8 mouse cellular contexts compared by ENCODE assay signal in the genomic region with DNA sequence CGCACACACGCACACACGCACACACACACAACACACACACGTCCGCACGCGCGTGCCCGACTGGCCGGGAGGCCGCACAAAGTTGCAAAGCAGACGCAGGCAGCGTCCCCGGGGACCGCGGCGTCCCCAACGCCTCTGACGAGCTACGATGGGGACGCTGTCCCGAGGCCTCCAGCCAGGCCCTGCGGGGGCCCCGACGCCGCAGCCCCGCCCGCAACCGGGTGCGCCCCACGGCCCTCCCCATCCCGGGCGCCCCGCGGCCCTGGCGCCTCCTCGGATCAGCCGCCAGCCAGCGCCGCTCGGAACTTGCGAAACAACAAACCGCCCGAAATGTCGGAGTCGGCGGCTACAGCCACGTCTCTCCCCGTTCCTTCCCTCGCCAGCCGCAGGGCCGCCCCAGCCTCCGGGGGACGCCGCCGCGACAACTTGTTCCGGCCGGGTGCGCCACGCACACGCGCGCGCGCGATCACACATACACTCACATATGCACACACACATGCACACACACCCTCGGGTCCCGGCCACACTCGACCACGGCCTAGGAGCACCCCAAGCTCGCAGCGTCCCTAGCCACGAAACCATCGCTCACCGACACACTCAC. TPM values are rescaled to one million over a fixed set of nuclear protein-coding genes. Genes with fewer than 3 reads are reported as not detected.
DNase-seq lines count a peak whose midpoint lies in the region; ATAC-seq lines count a peak whose summit lies in the region.

No protein-coding gene starts in this region.

- under 1% methylated on average over 67 of the region's 76 CpGs for WGBS in embryonic facial prominence, embryonic 11.5 days
- under 1% methylated on average over 75 of the region's 76 CpGs for WGBS in heart, embryonic 15.5 days
- WGBS in stomach, embryonic 16.5 days = under 1% methylated on average over 76 of the region's 76 CpGs

- no peak overlapping the region for H3K27ac ChIP-seq in embryonic facial prominence, embryonic 11.5 days (replicated peaks; ENCODE audit: low read depth, low read length)
- H3K27ac ChIP-seq in heart, embryonic 15.5 days = no peak overlapping the region
- H3K27ac ChIP-seq in stomach, embryonic 16.5 days (ENCODE audit: low read length) = no peak overlapping the region

- peaks cover 8% of the 10 kb centered on the region for H3K4me1 ChIP-seq in embryonic facial prominence, embryonic 11.5 days (ENCODE audit: control insufficient read depth, insufficient read depth, low read length)
- peaks cover 24% of the 10 kb centered on the region for H3K4me1 ChIP-seq in heart, embryonic 15.5 days (replicated peaks)
- H3K4me1 ChIP-seq in megakaryocyte, embryonic 14.5 days = peaks cover 34% of the 10 kb centered on the region
- H3K4me1 ChIP-seq in stomach, embryonic 16.5 days (ENCODE audit: control insufficient read depth, insufficient read depth, low read length) = peaks cover 12% of the 10 kb centered on the region

- H3K9me3 ChIP-seq in embryonic facial prominence, embryonic 11.5 days (replicated peaks; ENCODE audit: control insufficient read depth, low read length) = no peaks in the 10 kb centered on the region
- H3K9me3 ChIP-seq in heart, embryonic 15.5 days (replicated peaks) = no peaks in the 10 kb centered on the region
- H3K9me3 ChIP-seq in megakaryocyte, embryonic 14.5 days = no peaks in the 10 kb centered on the region
- no peaks in the 10 kb centered on the region for H3K9me3 ChIP-seq in stomach, embryonic 16.5 days (replicated peaks; ENCODE audit: control insufficient read depth, low read length)

- no peak for ATAC-seq in embryonic facial prominence, embryonic 11.5 days (replicated peaks; ENCODE audit: insufficient number of reproducible peaks, low FRiP score, low TSS enrichment, low read depth)
- no peak for ATAC-seq in heart, embryonic 15.5 days (replicated peaks; ENCODE audit: insufficient number of reproducible peaks, insufficient read depth, low FRiP score, low read depth)
- ATAC-seq in stomach, embryonic 16.5 days (ENCODE audit: insufficient read depth, low FRiP score) = peak; percentile 22

- H3K9ac ChIP-seq in embryonic facial prominence, embryonic 11.5 days (replicated peaks; ENCODE audit: low read length) = peak overlapping the region; percentile 84
- peak overlapping the region; percentile 71 for H3K9ac ChIP-seq in heart, embryonic 15.5 days
- peak overlapping the region; percentile 84 for H3K9ac ChIP-seq in stomach, embryonic 16.5 days (ENCODE audit: low read length)

- DNase-seq in heart, adult 11 months = peak; percentile 92
- no peak for DNase-seq in heart, adult 8-10 months (ENCODE audit: low spot score)
- peak; percentile 55 to 57 for DNase-seq in adrenal gland, adult 18-20 months (ENCODE audit: low spot score in 2 of 2)
- peak; percentile 51 for DNase-seq in embryonic facial prominence, embryonic 11.5 days (ENCODE audit: low spot score)
- peak; percentile 58 for DNase-seq in kidney, postnatal 14 days

- no peaks in the 10 kb centered on the region for H3K36me3 ChIP-seq in embryonic facial prominence, embryonic 11.5 days (replicated peaks; ENCODE audit: control insufficient read depth, insufficient read depth, low read depth, low read length)
- H3K36me3 ChIP-seq in heart, embryonic 15.5 days = no peaks in the 10 kb centered on the region
- no peaks in the 10 kb centered on the region for H3K36me3 ChIP-seq in megakaryocyte, embryonic 14.5 days (replicated peaks; ENCODE audit: low read length)
- H3K36me3 ChIP-seq in stomach, embryonic 16.5 days (ENCODE audit: control insufficient read depth, insufficient read depth, low read length) = no peaks in the 10 kb centered on the region

- peak overlapping the region; percentile 99 for H3K4me2 ChIP-seq in embryonic facial prominence, embryonic 11.5 days (ENCODE audit: low read depth, low read length)
- peak overlapping the region; percentile 100 for H3K4me2 ChIP-seq in heart, embryonic 15.5 days
- peak overlapping the region; percentile 99 for H3K4me2 ChIP-seq in stomach, embryonic 16.5 days (ENCODE audit: low read depth, low read length)

- H3K4me3 ChIP-seq in embryonic facial prominence, embryonic 11.5 days (ENCODE audit: low read depth, low read length) = peak overlapping the region; percentile 68
- peak overlapping the region; percentile 67 for H3K4me3 ChIP-seq in heart, embryonic 15.5 days
- H3K4me3 ChIP-seq in megakaryocyte, embryonic 14.5 days (replicated peaks) = peak overlapping the region; percentile 92
- H3K4me3 ChIP-seq in stomach, embryonic 16.5 days (replicated peaks; ENCODE audit: low read length) = peak overlapping the region; percentile 74

- peaks cover 3% of the 10 kb centered on the region; the same call in 1 of the 2 replicates for H3K27me3 ChIP-seq in embryonic facial prominence, embryonic 11.5 days (ENCODE audit: control insufficient read depth, insufficient read depth, low read length)
- peaks cover 86% of the 10 kb centered on the region for H3K27me3 ChIP-seq in heart, embryonic 15.5 days
- H3K27me3 ChIP-seq in megakaryocyte, embryonic 14.5 days (replicated peaks) = peaks cover 87% of the 10 kb centered on the region
- peaks cover 5% of the 10 kb centered on the region; the same call in 1 of the 2 replicates for H3K27me3 ChIP-seq in stomach, embryonic 16.5 days (ENCODE audit: control insufficient read depth, insufficient read depth, low read length)

RNA-seq across cellular contexts. Expression of gene Ptpru, which starts 1.1 kb away (rescaled TPM):
- 1 to 10 TPM; 4.5 to 9.7 (median 5.7) TPM for total RNA-seq in heart, adult 8-10 months (2022)
- 10 to 100 TPM; 49.3 to 55.5 TPM for total RNA-seq in adrenal gland, adult 18-20 months (2021)
- polyA plus RNA-seq in embryonic facial prominence, embryonic 11.5 days (2014; fragmentation: Nextera tagmentation; extraction: Ambion mirVana) = 17.2 and 19.6 TPM in 2 replicates
- polyA plus RNA-seq in heart, embryonic 15.5 days (2015; fragmentation: Nextera tagmentation; extraction: Ambion mirVana) = 1.9 and 3.1 TPM in 2 replicates
- 0.07 and 0.39 TPM in 2 replicates for polyA plus RNA-seq in megakaryocyte, embryonic 14.5 days (2012; ENCODE audit: insufficient read depth, low replicate concordance)
- polyA plus RNA-seq in stomach, embryonic 16.5 days (2015; fragmentation: Nextera tagmentation; extraction: Ambion mirVana) = 13.7 and 13.8 TPM in 2 replicates

RNA-seq across cellular contexts. Expression of gene Mecr, which starts 6.3 kb away (rescaled TPM):
- 10 to 100 TPM; 24.4 to 27.9 (median 25.5) TPM for total RNA-seq in heart, adult 8-10 months (2022)
- 100 to 1,000 TPM in 1 of 2 experiments, 10 to 100 TPM in 1; 94.4 to 162 TPM for total RNA-seq in adrenal gland, adult 18-20 months (2021)
- 39.9 and 42.5 TPM in 2 replicates for polyA plus RNA-seq in embryonic facial prominence, embryonic 11.5 days (2014; fragmentation: Nextera tagmentation; extraction: Ambion mirVana)
- polyA plus RNA-seq in heart, embryonic 15.5 days (2015; fragmentation: Nextera tagmentation; extraction: Ambion mirVana) = 39.9 and 45.7 TPM in 2 replicates
- 8.8 and 15.2 TPM in 2 replicates for polyA plus RNA-seq in megakaryocyte, embryonic 14.5 days (2012; ENCODE audit: insufficient read depth, low replicate concordance)
- polyA plus RNA-seq in stomach, embryonic 16.5 days (2015; fragmentation: Nextera tagmentation; extraction: Ambion mirVana) = 56.1 and 57.0 TPM in 2 replicates

RNA-seq across cellular contexts. Expression of gene Srsf4, which starts 36.4 kb away (rescaled TPM):
- total RNA-seq in heart, adult 8-10 months (2022) = 10 to 100 TPM; 28.6 to 34.4 (median 32.5) TPM
- total RNA-seq in adrenal gland, adult 18-20 months (2021) = 10 to 100 TPM; 59.7 to 62.5 TPM
- polyA plus RNA-seq in embryonic facial prominence, embryonic 11.5 days (2014; fragmentation: Nextera tagmentation; extraction: Ambion mirVana) = 119 and 131 TPM in 2 replicates
- 64.8 and 76.3 TPM in 2 replicates for polyA plus RNA-seq in heart, embryonic 15.5 days (2015; fragmentation: Nextera tagmentation; extraction: Ambion mirVana)
- polyA plus RNA-seq in megakaryocyte, embryonic 14.5 days (2012; ENCODE audit: insufficient read depth, low replicate concordance) = 53.8 and 135 TPM in 2 replicates
- polyA plus RNA-seq in stomach, embryonic 16.5 days (2015; fragmentation: Nextera tagmentation; extraction: Ambion mirVana) = 74.4 and 81.2 TPM in 2 replicates
